Mouse (Mus musculus) G1E (cell line): ENCODE data around the gene Fam129a.

Experiments used
- CTCF ChIP-seq: IDR thresholded peaks from 2 replicates; pipeline ENCODE4 v1.5.1; 2012; ENCODE audit warnings: low read depth, low read length, inconsistent platforms, mixed read lengths
- POLR2AphosphoS5 ChIP-seq: IDR thresholded peaks from 2 replicates; pipeline ENCODE4 v1.6.1; 2012; ENCODE audit warnings: low read depth, low read length, inconsistent platforms; ENCODE audit not compliant: insufficient replicate concordance
- TAL1 ChIP-seq: conservative IDR thresholded peaks from 2 replicates; pipeline ENCODE4 v1.6.1; 2012; ENCODE audit warnings: low read depth, low read length, inconsistent platforms, mixed read lengths

- no peak for TF ChIP-seq CTCF
- no peak for TF ChIP-seq POLR2AphosphoS5
- no peak for TF ChIP-seq TAL1
These were observed 166.2 kb downstream of the Fam129a start for GRCm38 (mm10) chr1:151737146-151737545.
